Mouse (Mus musculus) midbrain, embryonic 16.5 days (tissue): ENCODE measurements at regions not wholly inside any gene's neighbourhood (a gene's known extent, or its start where the extent isn't known, plus 50 kb on each side); places are given as distances from the start of the nearest gene placed in this dataset.

Experiments used
- ATAC-seq: fragments of 200-750 bp; cut with Nextera tagmentation; 2 replicates; pipeline ENCODE4 v1.8.0; 2017; ENCODE audit warnings: moderate TSS enrichment
- H3K27ac ChIP-seq: fragments of 300-500 bp; sonication (generic); 2 replicates; pipeline ENCODE4 v1.5.1; 2014; ENCODE audit warnings: mild to moderate bottlenecking, low read length, mixed read lengths
- H3K27me3 ChIP-seq: fragments of 300-500 bp; sonication (generic); 2 replicates; pipeline ENCODE4 v1.6.1; 2014; ENCODE audit warnings: low read depth, low read length, mixed read lengths; ENCODE audit not compliant: control insufficient read depth, insufficient read depth
- H3K36me3 ChIP-seq: fragments of 300-500 bp; sonication (generic); 2 replicates; pipeline ENCODE4 v1.6.1; 2014; ENCODE audit warnings: mild to moderate bottlenecking, low read length, moderate library complexity, mixed read lengths; ENCODE audit not compliant: control insufficient read depth, insufficient read depth
- H3K4me1 ChIP-seq: fragments of 300-500 bp; sonication (generic); 2 replicates; pipeline ENCODE4 v1.6.1; 2014; ENCODE audit warnings: mild to moderate bottlenecking, low read length, mixed read lengths; ENCODE audit not compliant: control insufficient read depth, insufficient read depth
- H3K4me2 ChIP-seq: fragments of 300-500 bp; sonication (generic); 2 replicates; pipeline ENCODE4 v1.6.1; 2014; ENCODE audit warnings: mild to moderate bottlenecking, low read length, mixed read lengths
- H3K4me3 ChIP-seq: fragments of 300-500 bp; sonication (generic); 2 replicates; pipeline ENCODE4 v1.5.1; 2014; ENCODE audit warnings: low read depth, mild to moderate bottlenecking, low read length, moderate library complexity, mixed read lengths
- H3K9ac ChIP-seq: fragments of 300-500 bp; sonication (generic); 2 replicates; pipeline ENCODE4 v1.6.1; 2014; ENCODE audit warnings: low read depth, low read length, mixed read lengths
- H3K9me3 ChIP-seq: fragments of 300-500 bp; sonication (generic); replicated peaks from 2 replicates; pipeline ENCODE4 v1.6.1; 2014; ENCODE audit warnings: mild to moderate bottlenecking, low read length, mixed read lengths; ENCODE audit not compliant: control insufficient read depth, poor library complexity, severe bottlenecking
- WGBS: fragments of 180-500 bp; shearing (Covaris S2); extraction: QIAGEN DNeasy Blood & Tissue Kit; methylation state at CpG from one replicate; pipeline ENCODE4 v1.1.7; 2014; 5-methylcytosine and 5-hydroxymethylcytosine counted together

GRCm38 (mm10) chr10:66957373-66957772, 138.6 kb upstream of the Jmjd1c start:
- Histone ChIP-seq H3K9ac (no peak overlapping the region), H3K27me3 (no peaks in the 10 kb centered on the region), H3K4me1 (peaks cover 5% of the 10 kb centered on the region), H3K27ac (no peak overlapping the region), H3K36me3 (no peaks in the 10 kb centered on the region), H3K4me2 (no peak overlapping the region), H3K9me3 (no peaks in the 10 kb centered on the region), H3K4me3 (no peak overlapping the region)
- no peak for ATAC-seq
- WGBS, result 86% methylated on average over 4 of the region's 4 CpGs
